Mouse (Mus musculus): Measurements from ENCODE around the gene Myo1c. TPM values are rescaled to one million over a fixed set of nuclear protein-coding genes. Genes with fewer than 3 reads are reported as not detected.
"Not testable (repeated sequence)": the region's sequence is repeated elsewhere in the genome, so short reads cannot be mapped to it uniquely, and the experiment has no call there.

Gene Myo1c
- polyA plus RNA-seq, 1 experiment from 2014 or later = 10.2 TPM

GRCm38 (mm10) chr11:75687343-75687993, 37.2 kb downstream of the Myo1c start:
- Histone ChIP-seq H3K4me3 (ENCODE audit: low read depth, low read length) (no peak overlapping the region), H3K9me3 (ENCODE audit: control insufficient read depth, low read length) (no peaks in the 10 kb centered on the region), H3K27me3 (ENCODE audit: control insufficient read depth, insufficient read depth, low read length) (no peaks in the 10 kb centered on the region), H3K36me3 (ENCODE audit: control insufficient read depth, insufficient read depth, low read length) (peaks cover 7% of the 10 kb centered on the region), H3K4me1 (ENCODE audit: control insufficient read depth, insufficient read depth, low read length) (no peaks in the 10 kb centered on the region), H3K9ac (ENCODE audit: low read length) (no peak overlapping the region), H3K4me2 (no peak overlapping the region), H3K27ac (ENCODE audit: low read depth, low read length) (no peak overlapping the region)
- ATAC-seq (ENCODE audit: low FRiP score) (no peak), DNase-seq (ENCODE audit: low spot score, missing footprints) (no peak)
- WGBS = 87% methylated on average over 2 of the region's 2 CpGs

GRCm38 (mm10) chr11:75688132-75688531, 37.8 kb downstream of the Myo1c start:
- Histone ChIP-seq H3K4me1 (ENCODE audit: control insufficient read depth, insufficient read depth, low read length) (no peaks in the 10 kb centered on the region), H3K27me3 (ENCODE audit: control insufficient read depth, insufficient read depth, low read length) (no peaks in the 10 kb centered on the region), H3K27ac (ENCODE audit: low read depth, low read length) (no peak overlapping the region), H3K4me2 (no peak overlapping the region), H3K4me3 (ENCODE audit: low read depth, low read length) (no peak overlapping the region), H3K9ac (ENCODE audit: low read length) (no peak overlapping the region), H3K9me3 (ENCODE audit: control insufficient read depth, low read length) (no peaks in the 10 kb centered on the region), H3K36me3 (ENCODE audit: control insufficient read depth, insufficient read depth, low read length) (peaks cover 10% of the 10 kb centered on the region)
- 92% methylated on average over 2 of the region's 2 CpGs for WGBS
- ATAC-seq (ENCODE audit: low FRiP score) = no peak
- no peak for DNase-seq (ENCODE audit: low spot score, missing footprints)

GRCm38 (mm10) chr11:75689977-75690376, 39.7 kb downstream of the Myo1c start:
- Histone ChIP-seq H3K9ac (ENCODE audit: low read length) (no peak overlapping the region), H3K27ac (ENCODE audit: low read depth, low read length) (no peak overlapping the region), H3K4me3 (ENCODE audit: low read depth, low read length) (no peak overlapping the region), H3K27me3 (ENCODE audit: control insufficient read depth, insufficient read depth, low read length) (no peaks in the 10 kb centered on the region), H3K4me1 (ENCODE audit: control insufficient read depth, insufficient read depth, low read length) (no peaks in the 10 kb centered on the region), H3K36me3 (ENCODE audit: control insufficient read depth, insufficient read depth, low read length) (peaks cover 19% of the 10 kb centered on the region), H3K9me3 (ENCODE audit: control insufficient read depth, low read length) (no peaks in the 10 kb centered on the region), H3K4me2 (no peak overlapping the region)
- 84% methylated on average over 1 of the region's 1 CpGs for WGBS
- ATAC-seq (ENCODE audit: low FRiP score) = no peak
- no peak for DNase-seq (ENCODE audit: low spot score, missing footprints)

GRCm38 (mm10) chr11:75691047-75691446, 40.7 kb downstream of the Myo1c start:
- H3K36me3 ChIP-seq (ENCODE audit: control insufficient read depth, insufficient read depth, low read length) = peaks cover 19% of the 10 kb centered on the region
- no peak overlapping the region for H3K9ac ChIP-seq (ENCODE audit: low read length)
- ATAC-seq (ENCODE audit: low FRiP score) (no peak), DNase-seq (ENCODE audit: low spot score, missing footprints) (no peak)
- H3K9me3 ChIP-seq (ENCODE audit: control insufficient read depth, low read length) = no peaks in the 10 kb centered on the region
- H3K4me1 ChIP-seq (ENCODE audit: control insufficient read depth, insufficient read depth, low read length) = no peaks in the 10 kb centered on the region
- no peaks in the 10 kb centered on the region for H3K27me3 ChIP-seq (ENCODE audit: control insufficient read depth, insufficient read depth, low read length)
- no peak overlapping the region for H3K4me2 ChIP-seq
- H3K4me3 ChIP-seq (ENCODE audit: low read depth, low read length) = no peak overlapping the region
- H3K27ac ChIP-seq (ENCODE audit: low read depth, low read length) = no peak overlapping the region

- no peak overlapping the region for H3K4me3 ChIP-seq (ENCODE audit: low read depth, low read length)
- DNase-seq (ENCODE audit: low spot score, missing footprints) = no peak
- peaks cover 29% of the 10 kb centered on the region for H3K36me3 ChIP-seq (ENCODE audit: control insufficient read depth, insufficient read depth, low read length)
- no peaks in the 10 kb centered on the region for H3K9me3 ChIP-seq (ENCODE audit: control insufficient read depth, low read length)
- no peak for ATAC-seq (ENCODE audit: low FRiP score)
- no peaks in the 10 kb centered on the region for H3K4me1 ChIP-seq (ENCODE audit: control insufficient read depth, insufficient read depth, low read length)
- no peak overlapping the region for H3K27ac ChIP-seq (ENCODE audit: low read depth, low read length)
- WGBS = 91% methylated on average over 5 of the region's 5 CpGs
- H3K27me3 ChIP-seq (ENCODE audit: control insufficient read depth, insufficient read depth, low read length) = no peaks in the 10 kb centered on the region
- H3K4me2 ChIP-seq = no peak overlapping the region
- H3K9ac ChIP-seq (ENCODE audit: low read length) = no peak overlapping the region
These were observed 43.3 kb downstream of the Myo1c start for GRCm38 (mm10) chr11:75693570-75693969.

DNA sequence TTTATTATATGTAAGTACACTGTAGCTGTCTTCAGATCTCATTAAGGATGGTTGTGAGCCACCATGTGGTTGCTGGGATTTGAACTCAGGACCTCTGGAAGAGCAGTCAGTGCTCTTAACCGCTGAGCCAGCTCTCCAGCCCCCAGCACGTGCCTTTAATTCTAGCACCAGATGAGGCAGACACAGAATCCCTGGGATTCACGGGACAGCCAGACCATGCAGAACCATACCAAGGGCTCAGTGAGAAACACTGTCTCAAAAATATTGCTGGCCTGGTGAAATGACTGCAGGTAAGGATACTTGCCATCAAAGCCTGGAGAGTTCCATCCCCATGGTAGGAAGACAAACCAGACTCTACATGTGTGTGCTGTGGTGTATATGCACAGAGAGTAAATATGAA, 47.2 kb downstream of the Myo1c start:
- DNase-seq (ENCODE audit: low spot score, missing footprints) = peak; percentile 75
- WGBS = 97% methylated on average over 3 of the region's 3 CpGs
- H3K9ac ChIP-seq (ENCODE audit: low read length); H3K4me1 ChIP-seq (ENCODE audit: control insufficient read depth, insufficient read depth, low read length); H3K27ac ChIP-seq (ENCODE audit: low read depth, low read length); H3K4me2 ChIP-seq; ATAC-seq (ENCODE audit: low FRiP score); H3K4me3 ChIP-seq (ENCODE audit: low read depth, low read length); H3K9me3 ChIP-seq (ENCODE audit: control insufficient read depth, low read length); H3K27me3 ChIP-seq (ENCODE audit: control insufficient read depth, insufficient read depth, low read length): not testable (repeated sequence)
- peaks cover 33% of the 10 kb centered on the region for H3K36me3 ChIP-seq (ENCODE audit: control insufficient read depth, insufficient read depth, low read length)

- Histone ChIP-seq H3K9me3 (ENCODE audit: control insufficient read depth, low read length) (no peaks in the 10 kb centered on the region), H3K9ac (ENCODE audit: low read length) (no peak overlapping the region), H3K4me2 (no peak overlapping the region), H3K27ac (ENCODE audit: low read depth, low read length) (no peak overlapping the region), H3K36me3 (ENCODE audit: control insufficient read depth, insufficient read depth, low read length) (peaks cover 32% of the 10 kb centered on the region), H3K27me3 (ENCODE audit: control insufficient read depth, insufficient read depth, low read length) (no peaks in the 10 kb centered on the region), H3K4me3 (ENCODE audit: low read depth, low read length) (no peak overlapping the region), H3K4me1 (ENCODE audit: control insufficient read depth, insufficient read depth, low read length) (no peaks in the 10 kb centered on the region)
- ATAC-seq (ENCODE audit: low FRiP score) = no peak
- WGBS = 97% methylated on average over 5 of the region's 5 CpGs
- peak; percentile 8 for DNase-seq (ENCODE audit: low spot score, missing footprints)
These were observed 50.3 kb downstream of the Myo1c start for GRCm38 (mm10) chr11:75700557-75700956.

- H3K27ac ChIP-seq (ENCODE audit: low read depth, low read length) = no peak overlapping the region
- no peak overlapping the region for H3K9ac ChIP-seq (ENCODE audit: low read length)
- H3K4me1 ChIP-seq (ENCODE audit: control insufficient read depth, insufficient read depth, low read length) = no peaks in the 10 kb centered on the region
- no peaks in the 10 kb centered on the region for H3K9me3 ChIP-seq (ENCODE audit: control insufficient read depth, low read length)
- WGBS = 92% methylated on average over 6 of the region's 6 CpGs
- no peak for ATAC-seq (ENCODE audit: low FRiP score)
- H3K27me3 ChIP-seq (ENCODE audit: control insufficient read depth, insufficient read depth, low read length) = no peaks in the 10 kb centered on the region
- H3K36me3 ChIP-seq (ENCODE audit: control insufficient read depth, insufficient read depth, low read length) = peaks cover 27% of the 10 kb centered on the region
- no peak overlapping the region for H3K4me2 ChIP-seq
- no peak for DNase-seq (ENCODE audit: low spot score, missing footprints)
- no peak overlapping the region for H3K4me3 ChIP-seq (ENCODE audit: low read depth, low read length)
These were observed 52.5 kb downstream of the Myo1c start for GRCm38 (mm10) chr11:75702761-75703160.

- no peaks in the 10 kb centered on the region for H3K4me1 ChIP-seq (ENCODE audit: control insufficient read depth, insufficient read depth, low read length)
- DNase-seq (ENCODE audit: low spot score, missing footprints) (no peak), ATAC-seq (ENCODE audit: low FRiP score) (no peak)
- no peak overlapping the region for H3K4me2 ChIP-seq
- no peak overlapping the region for H3K9ac ChIP-seq (ENCODE audit: low read length)
- no peaks in the 10 kb centered on the region for H3K27me3 ChIP-seq (ENCODE audit: control insufficient read depth, insufficient read depth, low read length)
- H3K27ac ChIP-seq (ENCODE audit: low read depth, low read length) = no peak overlapping the region
- no peaks in the 10 kb centered on the region for H3K9me3 ChIP-seq (ENCODE audit: control insufficient read depth, low read length)
- no peak overlapping the region for H3K4me3 ChIP-seq (ENCODE audit: low read depth, low read length)
- H3K36me3 ChIP-seq (ENCODE audit: control insufficient read depth, insufficient read depth, low read length) = peaks cover 21% of the 10 kb centered on the region
- WGBS = 98% methylated on average over 2 of the region's 2 CpGs
These were observed 53.4 kb downstream of the Myo1c start for GRCm38 (mm10) chr11:75703748-75704147.
